Mouse (Mus musculus): ENCODE data around the gene Shmt2.

GRCm38 (mm10) chr10:127519903-127520713, 2.1 kb downstream of the Shmt2 start:
- TF ChIP-seq POLR2A (IDR thresholded peaks at IDR 0.05; ENCODE audit: insufficient read depth, low read depth, low read length) (no peak), CTCF (IDR thresholded peaks at IDR 0.05; ENCODE audit: insufficient read depth, low read depth, low read length) (no peak)
